Mouse (Mus musculus) liver, embryonic 14.5 days (tissue): ENCODE results near the gene Csk. TPM values are rescaled to one million over a fixed set of nuclear protein-coding genes. Genes with fewer than 3 reads are reported as not detected.

Source experiments
- ATAC-seq: fragments of 200-750 bp; cut with Nextera tagmentation; 2 replicates; pipeline ENCODE4 v1.8.0; 2017; ENCODE audit warnings: moderate number of reproducible peaks, mild to moderate bottlenecking, moderate library complexity; ENCODE audit not compliant: insufficient read depth
- DNase-seq, 3 experiments: peaks; one replicate each; pipeline ENCODE4 v3.0.0-alpha.2; 2012 to 2013; ENCODE audit warnings: low read depth in 3 of 3, low spot score in 3 of 3
- H3K27ac ChIP-seq: fragments of 300-500 bp; sonication (generic); 2 replicates; pipeline ENCODE4 v1.5.1; 2014; ENCODE audit warnings: moderate library complexity, mild to moderate bottlenecking, control low read depth, inconsistent platforms
- H3K27me3 ChIP-seq: fragments of 300-500 bp; sonication (generic); 2 replicates; pipeline ENCODE4 v1.6.1; 2014; ENCODE audit warnings: mild to moderate bottlenecking, low read length, moderate library complexity; ENCODE audit not compliant: control insufficient read depth, insufficient read depth
- H3K36me3 ChIP-seq: fragments of 300-500 bp; sonication (generic); replicated peaks from 2 replicates; pipeline ENCODE4 v1.6.1; 2014; ENCODE audit warnings: low read depth; ENCODE audit not compliant: control insufficient read depth, insufficient read depth
- H3K4me1 ChIP-seq, 2 experiments: fragments of 200-500 bp in 1 of 2; fragments of 300-500 bp in 1 of 2; sonication (generic) in 1 of 2; replicated peaks; 2 replicates each; pipeline ENCODE4 v1.6.1; 2012 to 2014; ENCODE audit warnings: antibody characterized with exemption in 1 of 2, inconsistent platforms in 1 of 2, low read length in 1 of 2; ENCODE audit not compliant: control insufficient read depth in 2 of 2, insufficient read depth in 2 of 2
- H3K4me2 ChIP-seq: fragments of 300-500 bp; sonication (generic); 2 replicates; pipeline ENCODE4 v1.6.1; 2014; ENCODE audit warnings: low read depth, mild to moderate bottlenecking, control low read depth, moderate library complexity
- H3K4me3 ChIP-seq, 2 experiments: fragments of 200-500 bp in 1 of 2; fragments of 300-500 bp in 1 of 2; sonication (generic) in 1 of 2; 2 replicates each; pipeline ENCODE4 v1.5.1; 2012 to 2014; ENCODE audit warnings: low read depth in 2 of 2, low read length in 2 of 2, mild to moderate bottlenecking in 2 of 2, control low read depth in 1 of 2, inconsistent platforms in 1 of 2, moderate library complexity in 1 of 2; ENCODE audit not compliant: insufficient read depth in 1 of 2
- H3K9ac ChIP-seq: fragments of 300-500 bp; sonication (generic); replicated peaks from 2 replicates; pipeline ENCODE4 v1.6.1; 2014; ENCODE audit warnings: mild to moderate bottlenecking, control low read depth, moderate library complexity
- H3K9me3 ChIP-seq: fragments of 300-500 bp; sonication (generic); 2 replicates; pipeline ENCODE4 v1.6.1; 2016; ENCODE audit warnings: low read length, mixed read lengths; ENCODE audit not compliant: control insufficient read depth
- CTCF ChIP-seq: IDR thresholded peaks from 2 replicates; pipeline ENCODE4 v1.5.1; 2016; ENCODE audit warnings: antibody characterized with exemption, low read depth, control low read depth
- EP300 ChIP-seq: IDR thresholded peaks from 2 replicates; pipeline ENCODE4 v1.6.1; 2016; ENCODE audit warnings: antibody characterized with exemption, low read depth
- WGBS: fragments of 180-500 bp; shearing (Covaris S2); extraction: QIAGEN DNeasy Blood & Tissue Kit; methylation state at CpG from one replicate; pipeline ENCODE4 v1.1.7; 2014; ENCODE audit not compliant: insufficient replicate concordance; 5-methylcytosine and 5-hydroxymethylcytosine counted together
- polyA plus RNA-seq, 2 experiments: library from polyadenylated mRNA; depleted of rRNA in 1 of 2; stranded (reverse) in 1 of 2; unstranded in 1 of 2; fragments of >200 nt; fragmentation: Nextera tagmentation in 1 of 2; extraction: Ambion mirVana in 1 of 2; gene quantifications; 2 replicates each; pipeline versions ENCODE4 v1.2.1 to v1.2.3; 2012 to 2014

The Csk gene
- polyA plus RNA-seq, 2 experiments, result 11.1 to 26.3 TPM

DNA sequence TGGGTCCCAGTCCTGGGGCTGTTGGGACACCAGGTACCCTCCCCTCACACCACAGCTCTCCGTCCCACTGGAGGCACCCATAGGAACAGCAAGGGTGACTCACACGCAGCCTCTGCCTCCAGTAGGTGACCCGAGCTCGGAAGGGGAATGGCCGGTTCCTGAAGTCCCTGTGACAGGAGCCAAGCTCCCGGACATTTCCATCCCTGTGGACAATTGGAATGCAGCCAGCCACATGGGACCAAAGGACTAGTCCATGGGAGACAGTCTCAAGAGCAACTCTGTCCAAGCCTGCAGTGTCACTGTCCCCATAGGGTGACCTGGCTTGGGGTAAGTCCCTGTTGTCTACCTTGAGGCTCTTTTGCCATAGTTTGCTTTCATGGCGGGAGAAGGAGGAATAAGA, 39.5 kb downstream of the Csk start:
- H3K27me3 ChIP-seq, result no peaks in the 10 kb centered on the region
- TF ChIP-seq CTCF, result no peak
- no peak for TF ChIP-seq EP300
- H3K4me3 ChIP-seq, result no peak overlapping the region
- H3K27ac ChIP-seq, result no peak overlapping the region
- DNase-seq, result no peak
- WGBS, result 66% methylated on average over 7 of the region's 7 CpGs
- no peak overlapping the region for H3K4me2 ChIP-seq
- no peak overlapping the region for H3K9ac ChIP-seq
- no peaks in the 10 kb centered on the region for H3K36me3 ChIP-seq
- H3K9me3 ChIP-seq, result no peaks in the 10 kb centered on the region
- no peaks in the 10 kb centered on the region; a peak in 1 of 4 replicates for H3K4me1 ChIP-seq
- no peak for ATAC-seq

DNA sequence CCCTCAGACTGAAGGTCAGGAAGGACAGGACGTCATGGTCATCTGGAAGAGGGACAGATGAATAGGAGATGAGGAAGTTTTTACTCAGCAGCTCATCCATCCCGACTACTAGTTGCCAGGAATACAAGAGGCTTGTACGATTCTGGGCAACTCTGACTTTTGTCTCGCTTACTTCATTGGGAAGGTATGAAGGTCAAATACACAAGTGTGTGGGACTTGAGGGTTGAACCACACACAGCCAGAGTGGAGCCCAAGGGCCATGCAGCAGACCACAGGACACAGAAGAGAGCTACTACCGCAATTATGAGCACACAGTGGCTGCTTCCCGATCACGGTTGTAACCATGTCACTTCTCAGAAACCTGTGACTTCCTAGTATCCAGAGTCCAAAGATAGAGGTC, 40.8 kb downstream of the Csk start:
- WGBS, result 62% methylated on average over 7 of the region's 7 CpGs
- H3K27me3 ChIP-seq, result no peaks in the 10 kb centered on the region; the same call in 1 of the 2 replicates
- H3K27ac ChIP-seq, result no peak overlapping the region
- no peak overlapping the region for H3K4me2 ChIP-seq
- no peak overlapping the region for H3K4me3 ChIP-seq
- no peaks in the 10 kb centered on the region for H3K9me3 ChIP-seq
- H3K36me3 ChIP-seq, result no peaks in the 10 kb centered on the region
- H3K4me1 ChIP-seq, result no peaks in the 10 kb centered on the region; a peak in 1 of 4 replicates
- TF ChIP-seq CTCF (no peak), EP300 (no peak)
- DNase-seq (no peak), ATAC-seq (no peak)
- H3K9ac ChIP-seq, result no peak overlapping the region

DNA sequence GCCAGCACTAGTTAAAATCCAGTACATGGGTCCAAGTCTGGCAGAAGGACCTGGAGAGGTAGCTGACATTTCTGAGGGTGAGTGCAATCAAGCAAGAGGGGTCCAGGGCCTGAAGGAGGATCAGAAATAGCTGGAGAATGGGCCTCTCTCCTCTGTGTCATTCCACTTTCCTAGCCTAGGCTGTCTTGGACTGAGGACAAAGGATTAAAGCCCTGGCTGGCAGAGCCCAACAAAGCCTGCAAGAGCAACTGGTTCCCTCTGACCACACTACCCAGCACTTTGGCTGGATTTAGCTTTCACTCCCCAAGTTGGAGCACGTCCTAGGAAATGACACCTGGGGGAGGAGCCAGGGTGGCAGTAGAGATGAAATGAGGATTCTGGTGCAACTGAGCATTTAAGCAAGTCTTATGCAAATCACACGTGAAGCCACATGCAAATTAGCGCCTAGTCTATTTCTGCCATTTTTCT, 43.0 kb downstream of the Csk start:
- DNase-seq (no peak), ATAC-seq (no peak)
- Histone ChIP-seq H3K36me3 (no peaks in the 10 kb centered on the region), H3K4me1 (no peaks in the 10 kb centered on the region), H3K27ac (no peak overlapping the region), H3K9me3 (no peaks in the 10 kb centered on the region), H3K27me3 (peaks cover 9% of the 10 kb centered on the region), H3K4me2 (no peak overlapping the region), H3K4me3 (no peak overlapping the region), H3K9ac (no peak overlapping the region)
- TF ChIP-seq CTCF, result no peak
- TF ChIP-seq EP300, result no peak
- 55% methylated on average over 3 of the region's 3 CpGs for WGBS

DNA sequence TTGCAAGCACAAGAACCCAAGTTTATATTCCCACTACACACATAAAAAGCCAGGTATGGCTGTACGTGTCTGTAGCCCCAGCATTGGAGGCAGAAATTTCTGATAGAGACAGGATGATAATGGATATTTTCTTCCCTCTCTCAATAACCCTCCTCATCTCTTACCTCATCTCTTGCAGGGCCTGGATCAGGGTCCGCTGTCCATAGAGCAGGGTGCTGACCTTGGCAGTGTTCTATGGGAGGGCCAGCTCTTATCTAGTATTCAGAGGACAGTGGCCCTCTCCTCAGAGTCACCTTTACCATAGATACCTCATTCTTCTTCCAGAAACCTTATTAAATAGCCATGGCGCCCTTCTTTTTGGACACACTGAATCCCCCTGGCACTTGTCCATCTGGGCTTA, 43.6 kb downstream of the Csk start:
- H3K4me1 ChIP-seq, result no peaks in the 10 kb centered on the region
- H3K9ac ChIP-seq, result no peak overlapping the region
- no peak overlapping the region for H3K4me3 ChIP-seq
- 34% methylated on average over 3 of the region's 3 CpGs for WGBS
- ATAC-seq, result no peak
- H3K27ac ChIP-seq, result no peak overlapping the region
- H3K9me3 ChIP-seq, result no peaks in the 10 kb centered on the region
- no peak for DNase-seq
- H3K4me2 ChIP-seq, result no peak overlapping the region
- no peaks in the 10 kb centered on the region for H3K36me3 ChIP-seq
- H3K27me3 ChIP-seq, result peaks cover 10% of the 10 kb centered on the region
- TF ChIP-seq EP300 (no peak), CTCF (no peak)

DNA sequence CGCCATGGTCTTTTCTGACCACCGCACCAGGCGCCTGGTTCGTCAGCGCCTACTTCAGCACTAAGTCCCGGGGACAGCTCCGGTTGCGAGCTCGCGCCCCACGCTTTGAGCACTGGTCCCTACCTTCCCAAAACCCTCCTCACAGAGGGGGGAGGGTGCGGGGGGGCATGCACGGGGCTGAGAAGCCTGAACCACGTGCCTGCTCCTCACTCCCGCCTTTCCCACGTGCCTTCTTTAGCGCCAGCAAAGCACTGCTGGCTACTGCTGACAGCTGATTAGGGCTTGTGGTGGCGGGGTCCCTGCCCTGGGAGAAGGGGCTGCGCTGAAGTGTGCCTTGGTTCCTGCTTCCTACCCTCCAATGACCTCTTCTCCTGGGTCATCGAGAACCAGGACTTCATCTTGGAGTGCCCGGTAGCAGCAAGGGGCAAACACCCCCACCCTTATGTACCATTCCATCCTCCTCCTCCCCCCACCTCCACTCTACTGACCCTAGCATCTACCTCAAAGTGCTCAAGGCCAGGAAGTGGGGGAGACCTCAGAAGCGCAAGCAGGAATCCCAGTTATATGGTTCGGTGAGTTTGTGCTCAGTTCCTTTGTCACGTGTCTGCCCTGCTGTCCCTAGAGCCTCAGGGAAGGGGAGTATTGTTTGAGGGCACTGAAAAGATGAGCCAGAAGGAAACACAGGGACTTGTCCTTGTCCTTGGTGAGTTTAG, 47.1 kb downstream of the Csk start, which contains the start of gene Cplx3:
TSS of gene Cplx3 (minus strand) at position 143 of the 713 bp plus-strand sequence.
- WGBS, result 5% methylated on average over 23 of the region's 24 CpGs
- Histone ChIP-seq H3K4me3 (no peak within 1 kb of the TSS), H3K4me2 (no peak within 1 kb of the TSS), H3K9ac (no peak within 1 kb of the TSS), H3K4me1 (no peaks in the 10 kb centered on the region), H3K27ac (no peak within 1 kb of the TSS), H3K36me3 (no peaks in the 10 kb centered on the region), H3K27me3 (peaks cover 13% of the 10 kb centered on the region), H3K9me3 (no peaks in the 10 kb centered on the region)
- no peak for TF ChIP-seq CTCF
- TF ChIP-seq EP300, result no peak
- no peak for DNase-seq
- no peak for ATAC-seq
